18 mouse cellular contexts compared by ENCODE assay signal in genomic region chr13:97780556-97780955, GRCm38 (mm10). TPM values are rescaled to one million over a fixed set of nuclear protein-coding genes. Genes with fewer than 3 reads are reported as not detected.
DNase-seq lines count a peak whose midpoint lies in the region; ATAC-seq and TF ChIP-seq lines count a peak whose summit lies in the region.
"Had no signal": no experiment of that assay in that cellular context is flagged by ENCODE, and none has a peak within 500 bp of the region (broad histone marks: within the 10 kb centered on the region; RNA-seq: fewer than 3 reads in every experiment).

No protein-coding gene starts in this region.

- H3K4me1 ChIP-seq in kidney, postnatal 0 days (replicated peaks; ENCODE audit: insufficient read depth, low read length) = no peaks in the 10 kb centered on the region
- H3K4me1 ChIP-seq in stomach, embryonic 14.5 days (ENCODE audit: control insufficient read depth, insufficient read depth, low read length) = peaks cover 28% of the 10 kb centered on the region
- no peaks in the 10 kb centered on the region for H3K4me1 ChIP-seq in stomach, postnatal 0 days (replicated peaks; ENCODE audit: control insufficient read depth, insufficient read depth)
- peaks cover 66% of the 10 kb centered on the region for H3K4me1 ChIP-seq in liver, embryonic 15.5 days (replicated peaks)

- H3K9ac ChIP-seq in kidney, postnatal 0 days (ENCODE audit: low read depth, low read length) = no peak overlapping the region
- no peak overlapping the region for H3K9ac ChIP-seq in stomach, embryonic 14.5 days (replicated peaks; ENCODE audit: low read depth, low read length)
- H3K9ac ChIP-seq in stomach, postnatal 0 days (ENCODE audit: low read length) = no peak overlapping the region
- H3K9ac ChIP-seq in liver, embryonic 15.5 days = no peak overlapping the region
- H3K9ac ChIP-seq: embryonic facial prominence, embryonic 12.5 days; heart, embryonic 15.5 days had no signal

- no peaks in the 10 kb centered on the region for H3K9me3 ChIP-seq in kidney, postnatal 0 days (replicated peaks; ENCODE audit: low read length)
- no peaks in the 10 kb centered on the region for H3K9me3 ChIP-seq in stomach, embryonic 14.5 days (ENCODE audit: control insufficient read depth, low read depth, low read length)
- H3K9me3 ChIP-seq in stomach, postnatal 0 days (ENCODE audit: control insufficient read depth, low read length) = no peaks in the 10 kb centered on the region
- no peaks in the 10 kb centered on the region for H3K9me3 ChIP-seq in liver, embryonic 15.5 days (replicated peaks)
- H3K9me3 ChIP-seq: embryonic facial prominence, embryonic 12.5 days; heart, embryonic 15.5 days; megakaryocyte, embryonic 14.5 days had no signal

- H3K4me3 ChIP-seq in kidney, postnatal 0 days (replicated peaks; ENCODE audit: low read depth, low read length) = no peak overlapping the region
- H3K4me3 ChIP-seq in stomach, embryonic 14.5 days (ENCODE audit: low read depth, low read length) = no peak overlapping the region
- H3K4me3 ChIP-seq in stomach, postnatal 0 days (ENCODE audit: low read depth, low read length) = no peak overlapping the region
- no peak overlapping the region for H3K4me3 ChIP-seq in liver, embryonic 15.5 days (replicated peaks)
- H3K4me3 ChIP-seq: embryonic facial prominence, embryonic 12.5 days; heart, embryonic 15.5 days; megakaryocyte, embryonic 14.5 days had no signal

- TF ChIP-seq EP300 in stomach, postnatal 0 days (optimal IDR thresholded peaks at IDR 0.05) = no peak

- H3K4me2 ChIP-seq in kidney, postnatal 0 days (ENCODE audit: low read length) = no peak overlapping the region
- H3K4me2 ChIP-seq in stomach, embryonic 14.5 days (replicated peaks; ENCODE audit: low read depth, low read length) = no peak overlapping the region
- no peak overlapping the region for H3K4me2 ChIP-seq in stomach, postnatal 0 days (replicated peaks; ENCODE audit: low read depth)
- no peak overlapping the region for H3K4me2 ChIP-seq in liver, embryonic 15.5 days
- H3K4me2 ChIP-seq: embryonic facial prominence, embryonic 12.5 days; heart, embryonic 15.5 days had no signal

- H3K27me3 ChIP-seq in kidney, postnatal 0 days (ENCODE audit: insufficient read depth, low read length) = no peaks in the 10 kb centered on the region
- H3K27me3 ChIP-seq in stomach, embryonic 14.5 days (ENCODE audit: control insufficient read depth, insufficient read depth, low read length) = no peaks in the 10 kb centered on the region
- no peaks in the 10 kb centered on the region for H3K27me3 ChIP-seq in stomach, postnatal 0 days (ENCODE audit: control insufficient read depth, insufficient read depth, low read length)
- H3K27me3 ChIP-seq in liver, embryonic 15.5 days = no peaks in the 10 kb centered on the region
- H3K27me3 ChIP-seq: embryonic facial prominence, embryonic 12.5 days; heart, embryonic 15.5 days; Patski had no signal

- peak overlapping the region; percentile 50; the same call in 1 of the 2 replicates for H3K27ac ChIP-seq in kidney, postnatal 0 days
- H3K27ac ChIP-seq in stomach, embryonic 14.5 days (ENCODE audit: low read length) = peak overlapping the region; percentile 72
- H3K27ac ChIP-seq in stomach, postnatal 0 days (replicated peaks) = no peak overlapping the region
- peak overlapping the region; percentile 99 for H3K27ac ChIP-seq in liver, embryonic 15.5 days (replicated peaks)
- H3K27ac ChIP-seq: embryonic facial prominence, embryonic 12.5 days; heart, embryonic 15.5 days had no signal

- no peak for TF ChIP-seq CTCF in kidney, postnatal 0 days (IDR thresholded peaks at IDR 0.05; ENCODE audit: low read depth)
- TF ChIP-seq CTCF in stomach, postnatal 0 days (IDR thresholded peaks at IDR 0.05; ENCODE audit: low read depth) = no peak

- WGBS in kidney, postnatal 0 days = 68% methylated on average over 2 of the region's 2 CpGs
- 57% methylated on average over 2 of the region's 2 CpGs for WGBS in stomach, embryonic 14.5 days
- 41% methylated on average over 2 of the region's 2 CpGs for WGBS in stomach, postnatal 0 days
- WGBS in liver, embryonic 15.5 days (ENCODE audit: insufficient replicate concordance) = 32% methylated on average over 2 of the region's 2 CpGs

- H3K36me3 ChIP-seq in kidney, postnatal 0 days (ENCODE audit: insufficient read depth, low read length) = no peaks in the 10 kb centered on the region
- no peaks in the 10 kb centered on the region for H3K36me3 ChIP-seq in stomach, embryonic 14.5 days (ENCODE audit: control insufficient read depth, insufficient read depth, low read length)
- no peaks in the 10 kb centered on the region for H3K36me3 ChIP-seq in stomach, postnatal 0 days (ENCODE audit: control insufficient read depth, insufficient read depth, low read length)
- no peaks in the 10 kb centered on the region for H3K36me3 ChIP-seq in liver, embryonic 15.5 days (replicated peaks)
- H3K36me3 ChIP-seq: embryonic facial prominence, embryonic 12.5 days; heart, embryonic 15.5 days had no signal

- no peak for ATAC-seq in kidney, postnatal 0 days (replicated peaks; ENCODE audit: low FRiP score, low read depth)
- ATAC-seq in stomach, embryonic 14.5 days (ENCODE audit: insufficient number of reproducible peaks, insufficient read depth, low FRiP score, low read depth) = no peak
- no peak for ATAC-seq in stomach, postnatal 0 days (ENCODE audit: low FRiP score, low TSS enrichment)
- no peak for ATAC-seq in liver, embryonic 15.5 days (ENCODE audit: insufficient read depth)
- ATAC-seq: forebrain, embryonic 14.5 days; hindbrain, embryonic 16.5 days; Patski had no signal

- no peak for DNase-seq in kidney, postnatal 0 days (ENCODE audit: low spot score)
- DNase-seq in kidney, adult 9 months = no peak
- DNase-seq in stomach, postnatal 0 days (ENCODE audit: low spot score) = no peak
- DNase-seq in neural tube, embryonic 10.5 days (ENCODE audit: extremely low spot score, low spot score) = no peak
- DNase-seq in layer of hippocampus, postnatal 14 days (ENCODE audit: low spot score in 2 of 2) = no peak
- DNase-seq: cerebellum, adult 9-11 months; gastrocnemius, postnatal 14 days; kidney, adult 8-10 months; lung, adult 18-20 months; midbrain, embryonic 14.5 days had no signal

RNA-seq across cellular contexts. Expression of gene Gm10260, which starts 20.1 kb away (rescaled TPM):
- polyA plus RNA-seq in kidney, postnatal 0 days (2015; fragmentation: Nextera tagmentation; extraction: Ambion mirVana) = 5.5 and 10.3 TPM in 2 replicates
- polyA plus RNA-seq in stomach, embryonic 14.5 days (2014; fragmentation: Nextera tagmentation; extraction: Ambion mirVana) = 3.6 and 4.7 TPM in 2 replicates
- 4.2 and 8.9 TPM in 2 replicates for polyA plus RNA-seq in stomach, postnatal 0 days (2015; fragmentation: Nextera tagmentation; extraction: Ambion mirVana)
- polyA plus RNA-seq in liver, embryonic 15.5 days (2015; fragmentation: Nextera tagmentation; extraction: Ambion mirVana) = 2.4 and 5.0 TPM in 2 replicates
- total RNA-seq in layer of hippocampus, postnatal 14 days (2021) = 100 to 1,000 TPM; 101 TPM
- polyA plus RNA-seq: midbrain, embryonic 14.5 days had no signal
